Mouse (Mus musculus) cortical plate, adult 2 months (tissue): ENCODE measurements around the gene Brd3os.

Experiments used
- CTCF ChIP-seq: fragments of 200-500 bp; IDR thresholded peaks from 2 replicates; pipeline ENCODE4 v1.5.1; 2011; ENCODE audit warnings: mild to moderate bottlenecking, control low read depth, low read length; ENCODE audit not compliant: insufficient read depth; ENCODE audit errors: extremely low read depth
- POLR2A ChIP-seq: fragments of 200-500 bp; IDR thresholded peaks from 2 replicates; pipeline ENCODE4 v1.6.1; 2011; ENCODE audit warnings: mild to moderate bottlenecking, low read length, control low read depth; ENCODE audit not compliant: insufficient read depth; ENCODE audit errors: extremely low read depth

DNA sequence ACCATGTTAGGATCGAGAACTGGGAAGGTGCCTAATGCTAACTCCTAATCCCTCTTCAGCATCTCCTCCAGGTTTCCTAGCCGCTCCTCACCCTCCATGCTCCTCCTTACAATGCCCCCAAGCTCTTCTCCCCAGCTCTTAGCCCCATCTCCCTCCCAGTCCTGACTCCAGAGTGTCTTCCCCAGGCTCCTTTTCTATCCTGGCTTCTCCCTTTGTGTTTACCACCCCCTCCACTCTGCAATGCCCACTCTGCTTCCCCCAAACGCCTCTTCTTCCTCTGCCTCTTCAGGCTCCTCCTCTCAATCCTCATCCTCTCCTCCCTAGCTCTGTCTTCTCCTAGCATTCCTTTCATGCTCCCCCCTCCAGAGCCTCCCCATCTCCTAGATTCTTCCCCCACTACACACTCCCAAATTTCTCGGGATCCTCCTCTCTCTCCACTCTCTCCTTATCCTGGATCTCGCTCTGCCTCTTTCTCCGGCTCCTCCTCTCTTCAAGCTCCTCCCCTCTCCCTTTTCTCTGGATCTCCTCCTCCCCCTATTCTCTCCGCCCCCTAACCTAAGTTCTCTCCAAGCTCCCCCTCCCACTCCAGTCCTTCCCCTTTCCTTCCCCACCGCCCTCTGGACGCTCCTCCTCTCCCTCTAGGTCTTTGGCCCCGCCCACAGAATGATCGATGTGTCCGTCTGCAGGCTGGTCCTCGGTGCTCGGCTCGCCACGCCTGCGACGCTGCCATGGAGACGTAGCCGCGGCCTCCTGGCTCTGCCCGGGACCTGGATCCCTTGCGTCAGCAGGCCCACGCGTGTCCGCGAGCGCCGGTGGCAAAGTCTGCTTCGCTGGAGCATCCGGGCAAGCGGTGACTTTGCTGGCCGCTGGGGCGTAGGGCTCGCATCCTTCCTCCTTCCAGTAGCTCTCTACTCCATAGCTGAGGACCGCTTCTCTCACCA lies at the start of gene Brd3os:
- TF ChIP-seq POLR2A = peak; percentile 47
- no peak for TF ChIP-seq CTCF
